Mouse (Mus musculus): Measurements from ENCODE around the gene Nckap1l. TPM values are rescaled to one million over a fixed set of nuclear protein-coding genes. Genes with fewer than 3 reads are reported as not detected.

Nckap1l gene
- polyA plus RNA-seq, 1 experiment from 2014 or later, result 3.2 TPM

DNA sequence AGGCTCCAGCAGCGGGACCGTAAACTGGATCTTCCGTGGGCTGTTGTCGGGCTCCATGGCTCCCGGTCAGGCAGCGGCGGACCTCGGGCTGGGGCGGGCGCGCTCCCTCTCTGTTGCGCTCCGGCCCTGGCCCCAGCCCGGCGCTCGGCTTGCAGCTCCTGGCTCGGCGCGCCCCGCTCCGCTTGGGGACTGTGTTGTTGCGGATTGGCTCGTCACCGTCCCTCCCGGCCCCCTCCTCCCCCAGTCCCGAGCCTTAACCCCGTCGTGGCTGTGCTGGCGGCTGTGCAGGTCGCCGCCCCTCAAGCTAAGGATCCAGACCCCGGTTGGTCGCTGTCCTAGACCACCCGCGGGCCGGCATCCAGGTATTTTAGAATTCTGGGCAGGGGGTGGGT lies 84.2 kb downstream of the Nckap1l start, which contains the start of gene Ppp1r1a:
Gene Ppp1r1a, minus strand, starts transcription at position 182 of the 392 bp plus-strand sequence.
- Histone ChIP-seq H3K9me3 (ENCODE audit: control insufficient read depth, low read length) (no peaks in the 10 kb centered on the region), H3K36me3 (ENCODE audit: control insufficient read depth, insufficient read depth, low read length) (no peaks in the 10 kb centered on the region), H3K4me2 (ENCODE audit: low read length) (peak within 1 kb of the TSS; percentile 98), H3K27ac (ENCODE audit: low read depth) (no peak within 1 kb of the TSS), H3K27me3 (replicated peaks; ENCODE audit: control insufficient read depth, insufficient read depth, low read length) (peaks cover 21% of the 10 kb centered on the region; the same call in 1 of the 2 replicates), H3K4me1 (replicated peaks; ENCODE audit: control insufficient read depth, insufficient read depth, low read length) (0 out of 2 replicates have a peak, but pooled peaks cover 2% of the 10 kb centered on the region), H3K4me3 (ENCODE audit: low read depth, low read length) (peak within 1 kb of the TSS; percentile 57), H3K9ac (ENCODE audit: low read length) (peak within 1 kb of the TSS; percentile 51)
- WGBS, result under 1% methylated on average over 36 of the region's 36 CpGs
- DNase-seq (ENCODE audit: low spot score), result peak; percentile 71
- ATAC-seq (replicated peaks; ENCODE audit: low FRiP score, low TSS enrichment, low read depth), result peak; percentile 76

DNA sequence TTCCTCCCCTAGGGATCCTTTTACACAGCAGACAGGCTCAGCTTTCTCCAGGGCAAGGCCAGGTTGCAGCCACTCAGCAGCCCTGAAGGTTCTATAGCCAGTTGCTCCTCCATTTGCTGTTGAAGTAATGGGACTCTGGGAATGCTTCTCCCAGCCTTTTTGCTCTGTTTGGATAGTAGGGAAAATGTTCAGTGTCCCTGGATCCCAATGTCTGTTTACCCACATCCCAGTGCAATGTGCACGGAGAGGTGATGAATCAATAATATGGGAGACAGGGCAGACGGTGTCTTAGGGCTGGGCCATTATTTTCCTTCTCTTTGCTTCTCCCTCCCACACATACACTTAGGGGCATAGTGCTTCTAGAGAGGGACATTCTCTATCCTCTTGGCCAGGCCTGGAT lies 85.7 kb downstream of the Nckap1l start:
- Histone ChIP-seq H3K27ac (ENCODE audit: low read depth) (no peak overlapping the region), H3K36me3 (ENCODE audit: control insufficient read depth, insufficient read depth, low read length) (no peaks in the 10 kb centered on the region), H3K9me3 (ENCODE audit: control insufficient read depth, low read length) (no peaks in the 10 kb centered on the region), H3K4me2 (ENCODE audit: low read length) (no peak overlapping the region), H3K27me3 (replicated peaks; ENCODE audit: control insufficient read depth, insufficient read depth, low read length) (peaks cover 21% of the 10 kb centered on the region; the same call in 1 of the 2 replicates), H3K4me1 (replicated peaks; ENCODE audit: control insufficient read depth, insufficient read depth, low read length) (0 out of 2 replicates have a peak, but pooled peaks cover 2% of the 10 kb centered on the region), H3K4me3 (ENCODE audit: low read depth, low read length) (no peak overlapping the region), H3K9ac (ENCODE audit: low read length) (no peak overlapping the region)
- ATAC-seq (replicated peaks; ENCODE audit: low FRiP score, low TSS enrichment, low read depth) (no peak), DNase-seq (ENCODE audit: low spot score) (no peak)
- WGBS, result 28% methylated on average over 2 of the region's 2 CpGs

DNA sequence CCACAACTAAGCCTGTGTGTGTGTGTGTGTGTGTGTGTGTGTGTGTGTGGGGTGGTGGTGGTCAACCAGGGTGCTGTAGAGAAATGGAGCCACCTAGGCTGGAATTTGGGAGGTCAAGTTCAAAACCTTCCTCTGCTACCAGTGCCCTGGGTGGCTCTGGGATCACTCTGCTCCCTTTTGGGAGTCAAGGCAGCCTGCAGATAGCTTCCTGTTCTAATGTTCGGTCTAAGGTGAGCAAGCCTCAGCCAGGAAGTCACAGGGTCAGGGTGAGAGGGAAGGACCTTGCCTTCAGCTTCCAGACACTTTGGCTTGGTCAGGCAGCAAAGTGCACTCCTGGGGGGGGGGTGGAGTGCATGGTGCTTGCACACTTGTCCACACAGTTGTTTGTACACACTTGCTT lies 87.1 kb downstream of the Nckap1l start:
- ATAC-seq (replicated peaks; ENCODE audit: low FRiP score, low TSS enrichment, low read depth) (no peak), DNase-seq (ENCODE audit: low spot score) (no peak)
- 75% methylated on average over 1 of the region's 1 CpGs for WGBS
- Histone ChIP-seq H3K27me3 (replicated peaks; ENCODE audit: control insufficient read depth, insufficient read depth, low read length) (peaks cover 19% of the 10 kb centered on the region; the same call in 1 of the 2 replicates), H3K9ac (ENCODE audit: low read length) (no peak overlapping the region), H3K4me3 (ENCODE audit: low read depth, low read length) (no peak overlapping the region), H3K27ac (ENCODE audit: low read depth) (no peak overlapping the region), H3K4me1 (replicated peaks; ENCODE audit: control insufficient read depth, insufficient read depth, low read length) (0 out of 2 replicates have a peak, but pooled peaks cover 2% of the 10 kb centered on the region), H3K9me3 (ENCODE audit: control insufficient read depth, low read length) (no peaks in the 10 kb centered on the region), H3K4me2 (ENCODE audit: low read length) (no peak overlapping the region), H3K36me3 (ENCODE audit: control insufficient read depth, insufficient read depth, low read length) (no peaks in the 10 kb centered on the region)

DNA sequence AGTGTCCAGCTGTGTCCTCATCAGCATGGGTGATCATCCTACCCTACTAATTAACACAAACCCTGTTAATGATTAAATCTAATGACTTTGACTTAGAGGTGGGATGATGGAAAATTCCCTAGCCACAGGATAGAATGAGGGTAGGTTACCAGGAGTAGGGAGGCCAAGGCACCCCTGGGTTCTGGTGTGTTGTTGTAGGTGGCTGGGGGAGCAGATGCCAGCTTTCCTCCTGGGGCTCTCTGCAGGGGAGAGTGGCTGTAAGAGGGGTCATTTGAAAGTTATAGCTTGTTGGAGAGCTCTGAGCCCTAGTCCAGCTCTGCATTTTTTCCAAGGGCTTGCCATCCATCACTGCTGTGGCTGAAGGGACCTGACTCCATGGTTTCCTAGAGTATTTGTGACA lies 88.9 kb downstream of the Nckap1l start:
- Histone ChIP-seq H3K27me3 (replicated peaks; ENCODE audit: control insufficient read depth, insufficient read depth, low read length) (peaks cover 8% of the 10 kb centered on the region; the same call in 1 of the 2 replicates), H3K9me3 (ENCODE audit: control insufficient read depth, low read length) (no peaks in the 10 kb centered on the region), H3K9ac (ENCODE audit: low read length) (no peak overlapping the region), H3K4me3 (ENCODE audit: low read depth, low read length) (no peak overlapping the region), H3K4me2 (ENCODE audit: low read length) (no peak overlapping the region), H3K36me3 (ENCODE audit: control insufficient read depth, insufficient read depth, low read length) (no peaks in the 10 kb centered on the region), H3K4me1 (replicated peaks; ENCODE audit: control insufficient read depth, insufficient read depth, low read length) (no peaks in the 10 kb centered on the region), H3K27ac (ENCODE audit: low read depth) (no peak overlapping the region)
- ATAC-seq (replicated peaks; ENCODE audit: low FRiP score, low TSS enrichment, low read depth) (no peak), DNase-seq (ENCODE audit: low spot score) (peak; percentile 32)

DNA sequence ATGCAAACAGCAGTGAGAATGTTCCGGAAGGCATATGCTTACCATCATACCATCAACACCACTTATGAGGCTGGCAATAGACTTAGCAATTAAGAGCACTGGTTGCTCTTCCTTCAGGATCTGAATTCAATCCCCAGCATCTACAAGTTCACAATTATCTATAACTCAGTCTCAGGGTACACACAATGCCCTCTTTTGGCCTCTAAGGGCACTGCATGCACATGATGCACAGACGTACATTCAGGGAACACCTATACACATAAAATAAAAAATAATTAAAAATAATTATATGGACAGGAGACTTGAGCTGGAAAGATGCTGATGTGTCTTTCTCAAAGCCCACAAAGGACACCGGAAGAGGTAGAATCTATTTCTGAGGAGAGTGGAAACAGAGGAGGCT lies 94.4 kb downstream of the Nckap1l start:
- H3K27me3 ChIP-seq (replicated peaks; ENCODE audit: control insufficient read depth, insufficient read depth, low read length), result no peaks in the 10 kb centered on the region
- no peak for ATAC-seq (replicated peaks; ENCODE audit: low FRiP score, low TSS enrichment, low read depth)
- WGBS, result 75% methylated on average over 3 of the region's 3 CpGs

More for the DNA sequence above, 94.4 kb downstream of the Nckap1l start:
- H3K36me3 ChIP-seq (ENCODE audit: control insufficient read depth, insufficient read depth, low read length), result no peaks in the 10 kb centered on the region
- H3K9me3 ChIP-seq (ENCODE audit: control insufficient read depth, low read length), result no peaks in the 10 kb centered on the region
- H3K4me2 ChIP-seq (ENCODE audit: low read length), result no peak overlapping the region
- H3K4me1 ChIP-seq (replicated peaks; ENCODE audit: control insufficient read depth, insufficient read depth, low read length), result no peaks in the 10 kb centered on the region
- no peak overlapping the region for H3K27ac ChIP-seq (ENCODE audit: low read depth)
- H3K9ac ChIP-seq (ENCODE audit: low read length), result no peak overlapping the region
- H3K4me3 ChIP-seq (ENCODE audit: low read depth, low read length), result no peak overlapping the region
- DNase-seq (ENCODE audit: low spot score), result no peak

Other genes starting within 250 kb of the Nckap1l start
- gene Cbx5, start 214.0 kb upstream of the Nckap1l start, polyA plus RNA-seq (2014; fragmentation: Nextera tagmentation; extraction: Ambion mirVana), result 118 and 123 TPM in 2 replicates
- gene Hnrnpa1, start 213.4 kb upstream of the Nckap1l start, polyA plus RNA-seq (2014; fragmentation: Nextera tagmentation; extraction: Ambion mirVana), result 837 and 906 TPM in 2 replicates
- gene Nfe2, start 195.4 kb upstream of the Nckap1l start, polyA plus RNA-seq (2014; fragmentation: Nextera tagmentation; extraction: Ambion mirVana), result 1.8 and 1.9 TPM in 2 replicates
- gene Copz1, start 181.1 kb upstream of the Nckap1l start, polyA plus RNA-seq (2014; fragmentation: Nextera tagmentation; extraction: Ambion mirVana), result 266 and 283 TPM in 2 replicates
- gene Gpr84, start 143.2 kb upstream of the Nckap1l start, polyA plus RNA-seq (2014; fragmentation: Nextera tagmentation; extraction: Ambion mirVana), result 0.11 and 0.34 TPM in 2 replicates
- 7.2 and 7.5 TPM in 2 replicates for gene Zfp385a, start 113.7 kb upstream of the Nckap1l start, polyA plus RNA-seq (2014; fragmentation: Nextera tagmentation; extraction: Ambion mirVana)
- gene Itga5, start 87.0 kb upstream of the Nckap1l start, polyA plus RNA-seq (2014; fragmentation: Nextera tagmentation; extraction: Ambion mirVana), result 64.9 and 69.4 TPM in 2 replicates
- not detected in 2 replicates for gene Gtsf1, start 23.3 kb upstream of the Nckap1l start, polyA plus RNA-seq (2014; fragmentation: Nextera tagmentation; extraction: Ambion mirVana)
- not detected in 2 replicates for gene Gtsf2, start 5.3 kb upstream of the Nckap1l start, polyA plus RNA-seq (2014; fragmentation: Nextera tagmentation; extraction: Ambion mirVana)
- 6.8 and 7.1 TPM in 2 replicates for gene Pde1b, start 49.2 kb downstream of the Nckap1l start, polyA plus RNA-seq (2014; fragmentation: Nextera tagmentation; extraction: Ambion mirVana)
- 11.6 and 12.3 TPM in 2 replicates for gene Ppp1r1a, start 84.2 kb downstream of the Nckap1l start, polyA plus RNA-seq (2014; fragmentation: Nextera tagmentation; extraction: Ambion mirVana)
- not detected in 2 replicates for gene Glycam1, start 111.3 kb downstream of the Nckap1l start, polyA plus RNA-seq (2014; fragmentation: Nextera tagmentation; extraction: Ambion mirVana)

Data from intestine, embryonic 14.5 days (tissue).